Mouse (Mus musculus): ENCODE results near the gene Kif17. TPM values are rescaled to one million over a fixed set of nuclear protein-coding genes. Genes with fewer than 3 reads are reported as not detected.

Kif17 gene
- polyA plus RNA-seq, 1 experiment from 2014 or later, result 2.3 TPM

DNA sequence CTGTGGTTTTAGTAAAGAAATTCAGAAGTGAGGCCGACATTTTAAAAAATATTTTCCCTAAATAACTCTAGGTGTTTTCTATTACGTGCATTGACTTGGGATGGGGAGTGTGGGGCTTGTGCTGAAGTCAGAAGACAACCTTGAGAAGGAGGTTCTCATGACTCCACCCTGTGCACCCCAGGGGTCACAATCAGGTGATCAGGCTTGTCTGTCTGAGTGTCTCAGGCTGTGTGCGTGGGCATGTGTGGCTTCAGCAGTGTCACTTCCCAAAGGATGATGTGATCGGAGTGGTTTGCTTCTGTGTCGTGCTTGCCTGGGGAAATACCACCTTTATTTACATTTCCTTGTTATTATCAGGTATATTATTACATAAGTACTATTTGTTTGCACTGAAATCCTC is 30.9 kb upstream of the Kif17 start:
- no peak for ATAC-seq (ENCODE audit: insufficient number of reproducible peaks, low FRiP score, low TSS enrichment, low read depth)
- peaks cover 24% of the 10 kb centered on the region for H3K36me3 ChIP-seq
- WGBS, result 82% methylated on average over 5 of the region's 5 CpGs
- H3K27me3 ChIP-seq, result no peaks in the 10 kb centered on the region
- no peak overlapping the region for H3K27ac ChIP-seq (replicated peaks)
- H3K4me2 ChIP-seq (replicated peaks), result no peak overlapping the region
- H3K4me3 ChIP-seq (replicated peaks), result no peak overlapping the region
- peaks cover 31% of the 10 kb centered on the region for H3K4me1 ChIP-seq
- H3K9ac ChIP-seq, result no peak overlapping the region
- H3K9me3 ChIP-seq (replicated peaks), result no peaks in the 10 kb centered on the region

DNA sequence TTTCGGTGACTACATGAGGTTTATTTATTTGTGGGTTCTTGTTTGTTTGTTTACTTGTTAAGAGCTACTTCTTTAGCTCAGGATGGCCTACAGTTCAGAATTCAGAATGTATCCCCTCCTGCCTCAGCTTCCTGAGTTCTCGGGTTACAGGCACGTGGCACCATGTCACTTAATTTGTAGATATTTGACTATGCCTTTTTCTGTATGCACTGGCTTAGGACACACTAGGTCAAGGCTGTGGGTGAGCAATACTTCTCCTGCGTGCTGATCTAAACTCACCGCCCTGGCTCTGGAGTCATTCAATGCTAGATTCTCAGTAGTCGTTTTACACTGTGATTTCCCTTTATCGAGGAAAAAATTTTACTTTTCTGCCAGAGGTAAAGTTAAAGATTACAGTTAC is 29.5 kb upstream of the Kif17 start:
- Histone ChIP-seq H3K9me3 (replicated peaks) (no peaks in the 10 kb centered on the region), H3K4me2 (replicated peaks) (no peak overlapping the region), H3K4me1 (peaks cover 27% of the 10 kb centered on the region), H3K4me3 (replicated peaks) (no peak overlapping the region), H3K36me3 (peaks cover 34% of the 10 kb centered on the region), H3K9ac (no peak overlapping the region), H3K27me3 (no peaks in the 10 kb centered on the region), H3K27ac (replicated peaks) (no peak overlapping the region)
- ATAC-seq (ENCODE audit: insufficient number of reproducible peaks, low FRiP score, low TSS enrichment, low read depth), result no peak
- WGBS, result 79% methylated on average over 7 of the region's 7 CpGs

DNA sequence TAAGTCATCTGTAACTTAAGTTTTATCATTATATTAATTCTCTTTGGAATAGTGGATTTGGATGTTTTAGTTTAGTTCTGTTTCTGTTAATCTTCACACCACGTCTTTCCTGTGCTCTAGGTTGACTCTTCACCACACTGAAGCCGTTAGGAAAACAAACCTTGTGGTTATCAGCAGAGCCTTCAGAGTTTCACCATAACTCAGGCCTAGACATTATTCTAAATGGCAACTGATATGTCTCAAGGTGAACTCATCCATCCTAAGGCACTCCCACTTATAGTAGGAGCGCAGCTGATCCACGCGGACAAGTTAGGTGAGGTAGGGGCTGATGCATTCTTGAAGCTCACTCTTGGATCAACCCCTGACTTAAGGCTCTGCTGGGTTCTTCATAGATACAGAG is 28.8 kb upstream of the Kif17 start:
- peaks cover 41% of the 10 kb centered on the region for H3K36me3 ChIP-seq
- no peak overlapping the region for H3K4me3 ChIP-seq (replicated peaks)
- H3K4me1 ChIP-seq, result peaks cover 24% of the 10 kb centered on the region
- 88% methylated on average over 5 of the region's 5 CpGs for WGBS
- no peaks in the 10 kb centered on the region for H3K27me3 ChIP-seq
- ATAC-seq (ENCODE audit: insufficient number of reproducible peaks, low FRiP score, low TSS enrichment, low read depth), result no peak
- no peaks in the 10 kb centered on the region for H3K9me3 ChIP-seq (replicated peaks)
- no peak overlapping the region for H3K4me2 ChIP-seq (replicated peaks)
- H3K9ac ChIP-seq, result no peak overlapping the region
- H3K27ac ChIP-seq (replicated peaks), result no peak overlapping the region

DNA sequence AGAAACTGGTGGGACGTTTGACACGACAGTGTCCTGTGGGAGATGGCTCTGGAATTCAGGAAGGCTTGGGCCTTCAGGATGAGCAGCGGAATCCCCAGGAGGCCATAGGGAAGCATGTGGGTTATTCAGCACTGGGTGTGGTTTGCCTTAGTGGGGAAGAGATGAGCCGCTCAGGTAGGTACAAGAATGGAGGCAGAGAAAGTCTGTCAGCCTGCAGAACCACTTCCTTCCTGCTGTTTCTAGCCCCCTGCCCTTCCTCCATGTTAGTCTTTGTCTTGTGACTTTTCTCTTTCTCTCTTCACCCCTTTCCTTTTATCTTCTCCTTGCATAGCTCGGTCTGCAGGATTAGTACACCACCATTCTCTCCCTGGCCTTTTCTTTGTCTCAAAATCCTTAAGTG is 27.8 kb upstream of the Kif17 start:
- Histone ChIP-seq H3K9me3 (replicated peaks) (no peaks in the 10 kb centered on the region), H3K9ac (no peak overlapping the region), H3K27me3 (no peaks in the 10 kb centered on the region), H3K27ac (replicated peaks) (no peak overlapping the region), H3K4me2 (replicated peaks) (no peak overlapping the region), H3K4me1 (peaks cover 24% of the 10 kb centered on the region), H3K36me3 (peaks cover 49% of the 10 kb centered on the region), H3K4me3 (replicated peaks) (no peak overlapping the region)
- 80% methylated on average over 5 of the region's 5 CpGs for WGBS
- ATAC-seq (ENCODE audit: insufficient number of reproducible peaks, low FRiP score, low TSS enrichment, low read depth), result no peak

DNA sequence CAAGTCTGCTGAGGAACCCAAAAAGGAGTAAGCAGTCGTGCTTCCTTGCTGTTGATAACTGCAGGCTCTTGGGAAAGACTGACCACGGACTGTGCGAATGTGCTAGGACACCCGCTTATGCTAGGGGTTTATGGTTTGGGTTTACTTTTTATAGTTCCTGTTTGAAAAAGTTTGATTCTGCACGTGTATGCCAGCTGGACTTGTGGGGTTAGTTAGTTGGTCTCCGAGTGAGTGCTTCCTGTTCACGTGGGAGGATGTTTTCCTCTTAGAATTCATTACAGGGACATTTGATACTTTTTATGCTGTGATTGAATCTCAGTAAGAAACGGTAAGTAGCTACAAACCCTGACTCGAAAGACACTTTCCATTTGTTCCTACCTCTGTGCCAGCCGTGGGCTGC is 26.6 kb upstream of the Kif17 start:
- no peak overlapping the region for H3K27ac ChIP-seq (replicated peaks)
- H3K9ac ChIP-seq, result no peak overlapping the region
- no peak overlapping the region for H3K4me3 ChIP-seq (replicated peaks)
- no peaks in the 10 kb centered on the region for H3K9me3 ChIP-seq (replicated peaks)
- ATAC-seq (ENCODE audit: insufficient number of reproducible peaks, low FRiP score, low TSS enrichment, low read depth), result no peak
- H3K4me2 ChIP-seq (replicated peaks), result no peak overlapping the region
- 61% methylated on average over 10 of the region's 10 CpGs for WGBS
- H3K36me3 ChIP-seq, result peaks cover 62% of the 10 kb centered on the region
- no peaks in the 10 kb centered on the region for H3K27me3 ChIP-seq
- peaks cover 13% of the 10 kb centered on the region for H3K4me1 ChIP-seq

DNA sequence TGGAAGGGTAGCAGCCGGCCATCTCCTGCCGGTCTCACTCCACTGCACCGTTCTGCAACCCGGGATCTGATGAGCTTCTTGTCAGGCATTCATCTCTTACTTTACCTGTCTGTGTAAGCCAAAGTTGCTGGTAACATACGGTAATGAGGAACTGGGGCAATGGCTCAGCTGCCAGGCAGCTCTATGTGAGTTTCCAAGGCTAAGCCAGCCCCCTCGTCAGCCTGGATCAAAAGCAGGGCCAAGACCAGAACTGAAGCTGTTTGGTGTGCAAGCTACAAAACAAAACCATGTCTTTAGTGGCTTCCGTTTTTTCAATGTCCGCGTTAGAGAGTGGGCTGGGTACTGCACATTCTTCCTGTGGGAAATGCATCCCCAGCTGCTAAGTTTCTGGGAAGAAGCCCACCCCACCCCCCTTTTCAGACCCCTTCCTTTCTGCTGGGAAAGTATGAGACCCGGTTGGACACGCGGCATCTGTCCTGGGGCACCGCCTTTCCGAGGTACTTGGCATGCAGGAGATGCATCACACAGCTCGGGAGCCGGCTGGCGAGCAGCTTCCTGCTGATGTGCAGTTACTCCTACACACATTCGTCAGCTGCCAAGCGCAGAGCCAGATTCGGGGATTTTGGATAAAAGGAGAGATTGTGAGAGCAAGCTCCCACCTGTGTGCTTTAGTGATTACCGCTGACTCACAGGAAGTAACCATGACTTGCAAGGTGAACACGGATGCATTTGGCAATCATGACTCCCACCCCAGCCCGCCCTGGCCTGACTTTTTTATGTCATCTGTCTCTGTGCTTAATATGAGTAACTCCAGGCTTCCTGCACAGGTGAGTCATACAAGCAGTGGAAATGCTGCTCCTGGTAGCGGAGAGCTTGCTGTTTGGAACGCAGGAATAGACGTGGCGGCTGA is 3.2 kb upstream of the Kif17 start:
- ATAC-seq (ENCODE audit: insufficient number of reproducible peaks, low FRiP score, low TSS enrichment, low read depth), result no peak
- Histone ChIP-seq H3K9ac (no peak overlapping the region), H3K4me2 (replicated peaks) (no peak overlapping the region), H3K27me3 (peaks cover 25% of the 10 kb centered on the region), H3K9me3 (replicated peaks) (no peaks in the 10 kb centered on the region), H3K4me1 (peaks cover 24% of the 10 kb centered on the region), H3K27ac (replicated peaks) (no peak overlapping the region), H3K4me3 (replicated peaks) (no peak overlapping the region), H3K36me3 (peaks cover 54% of the 10 kb centered on the region)
- 68% methylated on average over 27 of the region's 27 CpGs for WGBS

DNA sequence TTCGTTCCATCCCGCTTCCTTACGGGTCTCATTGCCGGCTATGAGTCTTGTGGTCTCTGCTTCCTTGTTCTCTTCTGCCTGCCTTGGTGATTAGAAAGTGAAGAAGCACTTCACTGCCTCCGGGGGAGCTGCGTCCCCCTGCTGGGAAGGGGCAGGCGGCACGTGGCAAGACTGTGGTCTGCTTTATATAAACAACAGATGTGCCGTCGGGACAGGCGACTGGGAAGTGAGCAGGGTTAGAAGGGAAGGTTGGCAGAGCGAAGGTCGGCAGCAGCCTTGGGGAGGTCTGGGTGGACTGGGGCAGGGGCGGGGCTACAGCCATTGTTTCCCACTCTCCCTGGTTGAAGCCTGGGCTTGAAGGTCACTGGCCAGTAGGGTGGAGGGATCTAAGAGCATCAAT is 1.6 kb downstream of the Kif17 start:
- under 1% methylated on average over 14 of the region's 14 CpGs for WGBS
- Histone ChIP-seq H3K4me2 (replicated peaks) (peak overlapping the region; percentile 100), H3K9me3 (replicated peaks) (no peaks in the 10 kb centered on the region), H3K4me3 (replicated peaks) (peak overlapping the region; percentile 24), H3K9ac (no peak overlapping the region), H3K4me1 (peaks cover 29% of the 10 kb centered on the region), H3K27me3 (peaks cover 42% of the 10 kb centered on the region), H3K27ac (replicated peaks) (no peak overlapping the region), H3K36me3 (peaks cover 8% of the 10 kb centered on the region; the same call in 1 of the 2 replicates)
- no peak for ATAC-seq (ENCODE audit: insufficient number of reproducible peaks, low FRiP score, low TSS enrichment, low read depth)

DNA sequence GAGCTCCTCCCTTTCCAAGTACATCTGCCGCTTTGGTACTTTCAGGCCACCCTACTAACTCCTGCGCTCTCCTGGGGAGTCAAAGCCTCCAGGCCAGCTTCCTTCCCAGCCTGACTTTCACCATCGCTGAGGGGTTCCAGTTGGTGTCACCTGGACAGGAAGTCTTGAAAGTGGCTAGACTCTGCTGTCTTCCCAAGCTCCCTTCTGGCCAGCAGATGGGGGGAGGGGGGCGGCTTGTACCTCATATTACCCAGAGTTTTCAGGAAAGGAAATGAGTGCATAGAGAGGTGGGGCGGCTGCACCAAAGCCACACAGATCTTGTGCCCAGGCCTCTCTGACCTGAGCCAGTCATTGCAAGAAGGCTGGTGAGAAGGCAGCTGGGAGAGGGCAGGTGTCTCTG is 2.0 kb downstream of the Kif17 start:
- peak overlapping the region; percentile 100 for H3K4me2 ChIP-seq (replicated peaks)
- H3K4me3 ChIP-seq (replicated peaks), result peak overlapping the region; percentile 24
- no peak overlapping the region for H3K9ac ChIP-seq
- H3K27me3 ChIP-seq, result peaks cover 42% of the 10 kb centered on the region
- peaks cover 32% of the 10 kb centered on the region for H3K4me1 ChIP-seq
- no peaks in the 10 kb centered on the region for H3K9me3 ChIP-seq (replicated peaks)
- peaks cover 5% of the 10 kb centered on the region; the same call in 1 of the 2 replicates for H3K36me3 ChIP-seq
- no peak overlapping the region for H3K27ac ChIP-seq (replicated peaks)
- ATAC-seq (ENCODE audit: insufficient number of reproducible peaks, low FRiP score, low TSS enrichment, low read depth), result no peak
- WGBS, result 16% methylated on average over 5 of the region's 5 CpGs

DNA sequence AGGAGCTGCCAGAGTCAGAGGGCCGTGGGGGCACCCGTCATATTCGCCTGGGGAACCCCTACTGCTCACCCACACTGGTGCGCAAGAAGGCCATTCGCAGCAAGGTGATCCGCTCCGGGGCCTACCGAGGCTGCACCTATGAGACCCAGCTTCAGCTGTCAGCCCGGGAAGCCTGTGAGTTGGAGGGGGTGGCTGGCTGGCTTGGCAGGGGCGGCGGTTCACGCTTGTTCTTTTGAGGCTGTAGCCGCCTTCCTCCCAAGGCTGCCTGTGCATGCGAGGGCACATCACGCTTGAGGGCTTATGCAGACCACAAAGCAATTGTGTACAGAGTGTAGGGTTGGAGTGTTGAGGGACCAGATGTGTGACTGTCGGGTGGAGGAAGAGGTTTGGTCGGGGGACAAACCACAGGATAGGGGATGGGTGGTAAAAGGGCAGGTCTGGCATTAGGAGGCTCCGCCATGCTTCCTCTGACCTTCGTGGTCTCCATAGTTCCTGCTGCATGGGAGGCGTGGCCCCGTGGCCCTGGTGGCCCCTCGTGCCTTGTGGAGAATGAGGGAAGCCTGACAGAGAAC is 7.0 kb downstream of the Kif17 start:
- 65% methylated on average over 22 of the region's 22 CpGs for WGBS
- Histone ChIP-seq H3K36me3 (no peaks in the 10 kb centered on the region), H3K4me3 (replicated peaks) (no peak overlapping the region), H3K4me2 (replicated peaks) (no peak overlapping the region), H3K4me1 (peaks cover 6% of the 10 kb centered on the region), H3K9me3 (replicated peaks) (no peaks in the 10 kb centered on the region), H3K27me3 (peaks cover 15% of the 10 kb centered on the region), H3K9ac (no peak overlapping the region), H3K27ac (replicated peaks) (no peak overlapping the region)
- no peak for ATAC-seq (ENCODE audit: insufficient number of reproducible peaks, low FRiP score, low TSS enrichment, low read depth)

DNA sequence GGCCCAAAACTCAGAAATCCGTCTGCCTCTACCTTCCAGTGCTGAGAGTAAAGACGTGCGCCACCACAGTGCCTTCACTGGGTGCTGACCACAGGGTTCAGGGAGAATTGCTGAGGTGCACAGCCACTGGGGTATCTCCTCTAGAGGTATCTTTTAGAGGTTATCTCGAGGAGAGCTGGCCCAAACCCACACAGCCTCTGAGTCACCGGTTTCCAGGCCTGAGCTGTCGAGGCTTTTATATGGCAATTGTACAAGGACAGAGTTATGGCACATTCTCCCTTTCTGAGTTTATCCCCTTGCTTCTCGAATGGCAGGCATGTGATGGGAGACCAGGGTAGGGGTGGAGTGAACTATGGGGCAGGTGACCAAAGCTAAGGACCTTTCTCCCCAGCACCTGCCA is 8.4 kb downstream of the Kif17 start:
- H3K9ac ChIP-seq, result no peak overlapping the region
- no peaks in the 10 kb centered on the region for H3K9me3 ChIP-seq (replicated peaks)
- WGBS, result 77% methylated on average over 7 of the region's 7 CpGs
- no peak for ATAC-seq (ENCODE audit: insufficient number of reproducible peaks, low FRiP score, low TSS enrichment, low read depth)
- no peak overlapping the region for H3K4me2 ChIP-seq (replicated peaks)
- H3K27ac ChIP-seq (replicated peaks), result no peak overlapping the region
- no peak overlapping the region for H3K4me3 ChIP-seq (replicated peaks)
- H3K36me3 ChIP-seq, result no peaks in the 10 kb centered on the region
- peaks cover 5% of the 10 kb centered on the region; the same call in 1 of the 2 replicates for H3K27me3 ChIP-seq
- peaks cover 10% of the 10 kb centered on the region for H3K4me1 ChIP-seq

DNA sequence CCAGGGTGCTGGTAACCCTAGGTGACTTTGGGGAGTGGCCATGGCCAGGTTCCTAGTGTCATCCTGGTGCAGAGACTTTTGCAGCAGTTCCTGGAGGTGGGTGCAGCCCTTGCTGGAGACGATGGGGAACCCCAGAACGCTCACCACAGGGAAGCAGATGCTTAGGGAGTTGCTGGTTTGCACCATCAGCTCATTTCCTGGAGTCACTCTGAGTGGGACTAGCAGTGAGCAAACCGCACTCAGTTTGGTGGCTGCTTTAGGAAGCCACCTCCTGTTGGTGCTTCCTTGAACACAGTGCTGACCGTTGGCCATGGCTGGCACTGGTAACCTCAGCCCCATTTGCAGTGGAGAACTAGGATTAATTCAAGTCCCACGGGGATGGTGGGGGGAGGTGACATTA is 9.2 kb downstream of the Kif17 start:
- peaks cover 10% of the 10 kb centered on the region for H3K4me1 ChIP-seq
- no peak for ATAC-seq (ENCODE audit: insufficient number of reproducible peaks, low FRiP score, low TSS enrichment, low read depth)
- H3K27me3 ChIP-seq, result peaks cover 4% of the 10 kb centered on the region
- H3K27ac ChIP-seq (replicated peaks), result no peak overlapping the region
- H3K9me3 ChIP-seq (replicated peaks), result no peaks in the 10 kb centered on the region
- no peak overlapping the region for H3K4me2 ChIP-seq (replicated peaks)
- H3K4me3 ChIP-seq (replicated peaks), result no peak overlapping the region
- no peak overlapping the region for H3K9ac ChIP-seq
- 84% methylated on average over 5 of the region's 5 CpGs for WGBS
- H3K36me3 ChIP-seq, result no peaks in the 10 kb centered on the region
